Mouse (Mus musculus) spleen, postnatal 4 days (tissue): Measurements from ENCODE around the gene Cxcl10.

Source experiments
- DNase-seq, 2 experiments: peaks; one replicate each; pipeline ENCODE4 v3.0.0; 2022; ENCODE audit warnings: low spot score in 2 of 2

Gene Cxcl10

GRCm38 (mm10) chr5:92348794-92349413 is at the start of gene Cxcl10:
Cxcl10 (minus strand) TSS chr5:92348889.
- peak; percentile 57 to 73 for DNase-seq

GRCm38 (mm10) chr5:92398153-92398552 is 49.5 kb upstream of the Cxcl10 start:
- peak; percentile 78 to 89 for DNase-seq

- DNase-seq, result no peak
Observed at GRCm38 (mm10) chr5:92396476-92396875, 47.8 kb upstream of the Cxcl10 start.

- DNase-seq, result no peak
Observed at GRCm38 (mm10) chr5:92395764-92396163, 47.1 kb upstream of the Cxcl10 start.

GRCm38 (mm10) chr5:92393863-92394262 is 45.2 kb upstream of the Cxcl10 start:
- no peak for DNase-seq

GRCm38 (mm10) chr5:92392542-92392941 is 43.9 kb upstream of the Cxcl10 start:
- DNase-seq, result no peak

- no peak for DNase-seq
Observed at GRCm38 (mm10) chr5:92390615-92391014, 41.9 kb upstream of the Cxcl10 start.

- DNase-seq, result no peak
Observed at GRCm38 (mm10) chr5:92389977-92390376, 41.3 kb upstream of the Cxcl10 start.

GRCm38 (mm10) chr5:92387433-92387832 is 38.7 kb upstream of the Cxcl10 start:
- DNase-seq, result no peak

GRCm38 (mm10) chr5:92386643-92387042 is 38.0 kb upstream of the Cxcl10 start:
- DNase-seq, result no peak

- DNase-seq, result no peak
Observed at GRCm38 (mm10) chr5:92386102-92386501, 37.4 kb upstream of the Cxcl10 start.

- peak; percentile 44 to 78 for DNase-seq
Observed at GRCm38 (mm10) chr5:92384855-92385254, 36.2 kb upstream of the Cxcl10 start.

GRCm38 (mm10) chr5:92383747-92384146 is 35.1 kb upstream of the Cxcl10 start:
- DNase-seq, result no peak

GRCm38 (mm10) chr5:92382349-92382679 is 33.6 kb upstream of the Cxcl10 start:
- DNase-seq, result no peak

GRCm38 (mm10) chr5:92381550-92382348 is 33.1 kb upstream of the Cxcl10 start:
- DNase-seq, result peak; percentile 71 to 87

- DNase-seq, result no peak
Observed at GRCm38 (mm10) chr5:92376795-92377405, 28.2 kb upstream of the Cxcl10 start.

GRCm38 (mm10) chr5:92375368-92375767 is 26.7 kb upstream of the Cxcl10 start:
- peak in 1 of 2 experiments; percentile 50 for DNase-seq

- no peak for DNase-seq
Observed at GRCm38 (mm10) chr5:92374721-92375142, 26.0 kb upstream of the Cxcl10 start.

GRCm38 (mm10) chr5:92372605-92373004 is 23.9 kb upstream of the Cxcl10 start:
- no peak for DNase-seq

- DNase-seq, result no peak
Observed at GRCm38 (mm10) chr5:92371361-92371976, 22.8 kb upstream of the Cxcl10 start.

GRCm38 (mm10) chr5:92370891-92371290 is 22.2 kb upstream of the Cxcl10 start:
- DNase-seq, result no peak

GRCm38 (mm10) chr5:92370392-92370791 is 21.7 kb upstream of the Cxcl10 start:
- no peak for DNase-seq
